Mouse (Mus musculus) heart, embryonic 10.5 days (tissue): ENCODE measurements around the gene Ranbp6. TPM values are rescaled to one million over a fixed set of nuclear protein-coding genes. Genes with fewer than 3 reads are reported as not detected.

Source experiments
- DNase-seq: peaks from one replicate; pipeline ENCODE4 v3.0.0-alpha.2; 2017; ENCODE audit warnings: low spot score
- H3K27ac ChIP-seq: fragments of 300-500 bp; sonication (generic); 2 replicates; pipeline ENCODE4 v1.5.1; 2016; ENCODE audit warnings: mild to moderate bottlenecking
- H3K27me3 ChIP-seq: fragments of 300-500 bp; sonication (generic); 2 replicates; pipeline ENCODE4 v1.6.1; 2016; ENCODE audit warnings: mild to moderate bottlenecking; ENCODE audit not compliant: poor library complexity, insufficient read depth, severe bottlenecking
- H3K36me3 ChIP-seq: fragments of 300-500 bp; sonication (generic); 2 replicates; pipeline ENCODE4 v1.6.1; 2016; ENCODE audit warnings: mild to moderate bottlenecking, moderate library complexity
- H3K4me1 ChIP-seq: fragments of 300-500 bp; sonication (generic); 2 replicates; pipeline ENCODE4 v1.6.1; 2016; ENCODE audit warnings: mild to moderate bottlenecking
- H3K4me3 ChIP-seq: fragments of 300-500 bp; sonication (generic); 2 replicates; pipeline ENCODE4 v1.5.1; 2016; ENCODE audit warnings: mild to moderate bottlenecking, moderate library complexity
- H3K9me3 ChIP-seq: fragments of 300-500 bp; sonication (generic); 2 replicates; pipeline ENCODE4 v1.6.1; 2016; ENCODE audit warnings: mild to moderate bottlenecking, moderate library complexity
- WGBS: fragments of 180-500 bp; shearing (Covaris S2); methylation state at CpG from one replicate; pipeline ENCODE4 v1.1.7; 2016; 5-methylcytosine and 5-hydroxymethylcytosine counted together
- polyA plus RNA-seq: library from polyadenylated mRNA; unstranded; fragments of >200 nt; fragmentation: Nextera tagmentation; extraction: Ambion mirVana; gene quantifications from 2 replicates; pipeline ENCODE4 v1.2.1, GENCODE M21; 2016

Ranbp6 gene
- polyA plus RNA-seq, 1 experiment from 2014 or later = 16.2 TPM

- Histone ChIP-seq H3K27ac (no peak overlapping the region), H3K9me3 (no peaks in the 10 kb centered on the region), H3K36me3 (no peaks in the 10 kb centered on the region), H3K4me1 (no peaks in the 10 kb centered on the region), H3K27me3 (no peaks in the 10 kb centered on the region), H3K4me3 (no peak overlapping the region)
- WGBS = 85% methylated on average over 3 of the region's 3 CpGs
- DNase-seq = no peak
Measured at GRCm38 (mm10) chr19:29797371-29797770, 15.4 kb downstream of the Ranbp6 start.

- DNase-seq = no peak
- no peaks in the 10 kb centered on the region for H3K9me3 ChIP-seq
- peaks cover 8% of the 10 kb centered on the region; the same call in 1 of the 2 replicates for H3K36me3 ChIP-seq
- no peak overlapping the region for H3K27ac ChIP-seq
- no peaks in the 10 kb centered on the region for H3K4me1 ChIP-seq
- no peaks in the 10 kb centered on the region for H3K27me3 ChIP-seq
- H3K4me3 ChIP-seq = no peak overlapping the region
Measured at GRCm38 (mm10) chr19:29787997-29788396, 24.8 kb downstream of the Ranbp6 start.

DNA sequence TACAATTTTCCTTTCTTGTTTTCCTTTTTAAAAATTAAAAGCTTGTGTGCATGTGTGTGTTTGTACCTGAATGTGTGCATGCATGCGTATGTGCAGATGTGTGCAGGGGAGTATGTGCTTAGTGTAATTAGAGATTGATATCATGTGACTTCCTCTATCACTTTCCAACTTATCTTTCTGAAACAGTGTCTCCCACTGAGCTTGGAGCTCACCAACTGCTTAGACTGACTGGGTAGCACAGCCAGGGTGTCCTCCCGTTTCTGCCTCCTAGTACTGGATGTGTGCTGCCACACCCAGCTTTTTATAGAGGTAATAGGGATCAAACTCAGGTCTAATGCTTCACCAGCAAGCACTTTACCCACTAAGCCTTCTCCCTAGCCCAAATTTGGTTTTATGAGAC is 29.9 kb downstream of the Ranbp6 start:
- peaks cover 9% of the 10 kb centered on the region; the same call in 1 of the 2 replicates for H3K36me3 ChIP-seq
- no peaks in the 10 kb centered on the region for H3K27me3 ChIP-seq
- DNase-seq = no peak
- H3K27ac ChIP-seq = no peak overlapping the region
- H3K9me3 ChIP-seq = no peaks in the 10 kb centered on the region
- H3K4me3 ChIP-seq = no peak overlapping the region
- 86% methylated on average over 2 of the region's 2 CpGs for WGBS
- no peaks in the 10 kb centered on the region for H3K4me1 ChIP-seq

Other genes starting within 250 kb of the Ranbp6 start
- 8.1 and 9.5 TPM in 2 replicates for gene Ermp1, start 164.6 kb downstream of the Ranbp6 start, polyA plus RNA-seq
- 0.15 and 0.32 TPM in 2 replicates for gene Mlana, start 115.2 kb downstream of the Ranbp6 start, polyA plus RNA-seq
- 2.9 and 4.2 TPM in 2 replicates for gene 9930021J03Rik, start 7.0 kb downstream of the Ranbp6 start, polyA plus RNA-seq
- gene Il33, start 112.1 kb upstream of the Ranbp6 start, polyA plus RNA-seq = 1.1 and 1.7 TPM in 2 replicates
- not detected in 2 replicates for gene Trpd52l3, start 190.8 kb upstream of the Ranbp6 start, polyA plus RNA-seq
- 56.6 and 65.2 TPM in 2 replicates for gene Uhrf2, start 217.5 kb upstream of the Ranbp6 start, polyA plus RNA-seq